Mouse (Mus musculus) mesoderm, embryonic 11.5 days (tissue): ENCODE data around the gene R3hdml.

Source experiments
- DNase-seq: peaks from one replicate; pipeline ENCODE4 v3.0.0-alpha.2; 2012; ENCODE audit warnings: low read depth, low spot score

R3hdml gene

GRCm38 (mm10) chr2:163472466-163472851, 19.7 kb upstream of the R3hdml start, which contains the start of gene Fitm2:
Gene Fitm2 (minus strand): TSS chr2:163472629.
- peak; percentile 99 for DNase-seq

- no peak for DNase-seq
These were observed 11.8 kb upstream of the R3hdml start for GRCm38 (mm10) chr2:163480191-163480825.

- DNase-seq: peak; percentile 68
These were observed 10.5 kb upstream of the R3hdml start for GRCm38 (mm10) chr2:163481539-163482029.

- no peak for DNase-seq
These were observed 4.8 kb upstream of the R3hdml start for GRCm38 (mm10) chr2:163487360-163487759.

GRCm38 (mm10) chr2:163489725-163490291, 2.3 kb upstream of the R3hdml start:
- DNase-seq: no peak

- no peak for DNase-seq
These were observed 1.5 kb upstream of the R3hdml start for GRCm38 (mm10) chr2:163490656-163491055.

GRCm38 (mm10) chr2:163491351-163491750, 767 bp upstream of the R3hdml start:
- no peak for DNase-seq

- DNase-seq: no peak
These were observed 913 bp downstream of the R3hdml start for GRCm38 (mm10) chr2:163493031-163493430.

GRCm38 (mm10) chr2:163493976-163494375, 1.9 kb downstream of the R3hdml start:
- no peak for DNase-seq

- no peak for DNase-seq
These were observed 2.3 kb downstream of the R3hdml start for GRCm38 (mm10) chr2:163494456-163494855.

- DNase-seq: no peak
These were observed 10.1 kb downstream of the R3hdml start for GRCm38 (mm10) chr2:163502219-163502618.

GRCm38 (mm10) chr2:163503191-163503590, 11.1 kb downstream of the R3hdml start:
- DNase-seq: no peak

- DNase-seq: no peak
These were observed 14.3 kb downstream of the R3hdml start, which contains the start of gene Hnf4a for GRCm38 (mm10) chr2:163506300-163507004. Gene Hnf4a (plus strand): TSS chr2:163506808.

GRCm38 (mm10) chr2:163525761-163526243, 33.7 kb downstream of the R3hdml start:
- no peak for DNase-seq

- no peak for DNase-seq
These were observed 35.4 kb downstream of the R3hdml start for GRCm38 (mm10) chr2:163527497-163527896.

- no peak for DNase-seq
These were observed 38.3 kb downstream of the R3hdml start for GRCm38 (mm10) chr2:163530418-163530817.

- DNase-seq: peak; percentile 77
These were observed 39.8 kb downstream of the R3hdml start for GRCm38 (mm10) chr2:163531917-163532316.

- DNase-seq: no peak
These were observed 41.1 kb downstream of the R3hdml start for GRCm38 (mm10) chr2:163533226-163533625.

GRCm38 (mm10) chr2:163534958-163535524, 42.9 kb downstream of the R3hdml start:
- peak; percentile 91 for DNase-seq

- DNase-seq: no peak
These were observed 45.3 kb downstream of the R3hdml start for GRCm38 (mm10) chr2:163537443-163537842.

- no peak for DNase-seq
These were observed 46.3 kb downstream of the R3hdml start for GRCm38 (mm10) chr2:163538410-163538809.
